Mouse (Mus musculus): ENCODE measurements around the gene Smc1b.
"Not testable (repeated sequence)": the region's sequence is repeated elsewhere in the genome, so short reads cannot be mapped to it uniquely, and the experiment has no call there.

DNA sequence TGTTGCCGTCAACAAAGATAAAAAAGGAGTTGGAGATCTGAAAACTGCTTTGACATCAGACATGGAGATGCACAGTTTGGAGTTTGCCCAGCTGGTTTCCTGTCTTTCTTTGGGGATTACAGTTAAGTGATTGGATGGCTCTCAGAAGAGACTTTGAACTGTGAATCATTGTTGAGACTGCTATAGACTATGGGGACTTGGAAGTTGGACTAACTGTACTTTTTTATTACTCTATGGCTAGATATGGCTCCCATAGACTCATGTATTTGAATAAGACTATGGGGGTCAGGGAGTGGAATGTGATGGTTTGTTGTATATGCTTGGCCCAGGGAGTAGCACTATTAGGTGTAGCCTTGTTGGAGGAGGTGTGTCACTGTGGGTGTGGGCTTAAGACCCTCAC is 101.1 kb downstream of the Smc1b start:
- not testable (repeated sequence) for TF ChIP-seq CTCF (IDR thresholded peaks at IDR 0.05; ENCODE audit: borderline replicate concordance, insufficient read depth, low read depth, low read length); POLR2A (IDR thresholded peaks at IDR 0.05; ENCODE audit: borderline replicate concordance, insufficient read depth, low read length)
